7 mouse cellular contexts compared by ENCODE assay signal in the genomic region with DNA sequence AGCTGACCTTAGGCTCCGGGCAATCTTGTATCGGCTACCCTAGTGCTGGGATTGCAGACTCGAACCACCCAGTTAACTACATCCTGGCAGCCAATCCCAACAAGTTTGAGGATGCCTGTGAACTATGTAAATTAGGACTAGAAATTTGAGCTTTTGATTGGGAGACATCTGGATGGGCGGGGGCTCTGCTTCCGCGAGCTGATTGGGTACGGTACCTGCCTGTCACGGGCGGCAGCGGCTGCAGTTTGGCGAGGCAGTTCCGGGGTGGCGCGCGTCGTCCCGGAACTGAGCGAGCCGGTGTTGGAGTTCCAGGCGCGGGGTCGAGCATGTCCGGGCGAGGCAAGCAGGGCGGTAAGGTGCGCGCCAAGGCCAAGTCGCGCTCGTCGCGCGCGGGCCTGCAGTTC. TPM values are rescaled to one million over a fixed set of nuclear protein-coding genes. Genes with fewer than 3 reads are reported as not detected.
DNase-seq lines count a peak whose midpoint lies in the region; ATAC-seq lines count a peak whose summit lies in the region.

TSS of gene H2afj (plus strand) at position 231 of the 404 bp plus-strand sequence.

- H3K4me1 ChIP-seq in embryonic facial prominence, embryonic 11.5 days (ENCODE audit: control insufficient read depth, insufficient read depth, low read length) = no peaks in the 10 kb centered on the region
- peaks cover 41% of the 10 kb centered on the region for H3K4me1 ChIP-seq in limb, embryonic 10.5 days
- peaks cover 34% of the 10 kb centered on the region for H3K4me1 ChIP-seq in midbrain, embryonic 13.5 days (replicated peaks)

- 0% methylated on average over 27 of the region's 34 CpGs for WGBS in embryonic facial prominence, embryonic 11.5 days
- WGBS in limb, embryonic 10.5 days = under 1% methylated on average over 34 of the region's 34 CpGs
- WGBS in midbrain, embryonic 13.5 days = 0% methylated on average over 34 of the region's 34 CpGs

- H3K9ac ChIP-seq in embryonic facial prominence, embryonic 11.5 days (replicated peaks; ENCODE audit: low read length) = peak within 1 kb of the TSS; percentile 58
- H3K9ac ChIP-seq in midbrain, embryonic 13.5 days (replicated peaks) = peak within 1 kb of the TSS; percentile 80

- H3K4me3 ChIP-seq in embryonic facial prominence, embryonic 11.5 days (ENCODE audit: low read depth, low read length) = peak within 1 kb of the TSS; percentile 63
- peak within 1 kb of the TSS; percentile 74 for H3K4me3 ChIP-seq in limb, embryonic 10.5 days
- peak within 1 kb of the TSS; percentile 87 for H3K4me3 ChIP-seq in midbrain, embryonic 13.5 days (replicated peaks)

- peak; percentile 99 for DNase-seq in adrenal gland, postnatal 14 days
- peak; percentile 96 for DNase-seq in embryonic facial prominence, embryonic 11.5 days (ENCODE audit: low spot score)
- peak; percentile 98 for DNase-seq in kidney, adult 11 months
- DNase-seq in limb, embryonic 10.5 days (ENCODE audit: low spot score) = peak; percentile 98
- DNase-seq in spleen, adult 12 weeks (ENCODE audit: low spot score) = peak; percentile 97

- no peaks in the 10 kb centered on the region for H3K9me3 ChIP-seq in embryonic facial prominence, embryonic 11.5 days (replicated peaks; ENCODE audit: control insufficient read depth, low read length)
- no peaks in the 10 kb centered on the region for H3K9me3 ChIP-seq in limb, embryonic 10.5 days (replicated peaks)
- no peaks in the 10 kb centered on the region for H3K9me3 ChIP-seq in midbrain, embryonic 13.5 days

- peak within 1 kb of the TSS; percentile 62 for H3K27ac ChIP-seq in embryonic facial prominence, embryonic 11.5 days (replicated peaks; ENCODE audit: low read depth, low read length)
- peak within 1 kb of the TSS; percentile 85 for H3K27ac ChIP-seq in limb, embryonic 10.5 days
- H3K27ac ChIP-seq in midbrain, embryonic 13.5 days = peak within 1 kb of the TSS; percentile 65

- no peaks in the 10 kb centered on the region for H3K27me3 ChIP-seq in embryonic facial prominence, embryonic 11.5 days (ENCODE audit: control insufficient read depth, insufficient read depth, low read length)
- H3K27me3 ChIP-seq in limb, embryonic 10.5 days (ENCODE audit: low read depth, poor library complexity, severe bottlenecking) = no peaks in the 10 kb centered on the region
- H3K27me3 ChIP-seq in midbrain, embryonic 13.5 days = no peaks in the 10 kb centered on the region

- peak within 1 kb of the TSS; percentile 93 for H3K4me2 ChIP-seq in embryonic facial prominence, embryonic 11.5 days (ENCODE audit: low read depth, low read length)
- peak within 1 kb of the TSS; percentile 99 for H3K4me2 ChIP-seq in midbrain, embryonic 13.5 days (replicated peaks)

- ATAC-seq in embryonic facial prominence, embryonic 11.5 days (replicated peaks; ENCODE audit: insufficient number of reproducible peaks, low FRiP score, low TSS enrichment, low read depth) = peak; percentile 77
- ATAC-seq in granulocyte monocyte progenitor cell, adult 5-6 weeks (replicated peaks; ENCODE audit: poor library complexity, severe bottlenecking) = peak; percentile 52
- ATAC-seq in midbrain, embryonic 13.5 days = peak; percentile 89

- H3K36me3 ChIP-seq in embryonic facial prominence, embryonic 11.5 days (replicated peaks; ENCODE audit: control insufficient read depth, insufficient read depth, low read depth, low read length) = peaks cover 4% of the 10 kb centered on the region; the same call in 1 of the 2 replicates
- H3K36me3 ChIP-seq in limb, embryonic 10.5 days = peaks cover 25% of the 10 kb centered on the region
- peaks cover 12% of the 10 kb centered on the region for H3K36me3 ChIP-seq in midbrain, embryonic 13.5 days

RNA-seq across cellular contexts. Expression of gene H2afj, which starts in this region (rescaled TPM):
- 124 TPM in 2 replicates for total RNA-seq in adrenal gland, postnatal 14 days (2021)
- 87.8 and 89.1 TPM in 2 replicates for polyA plus RNA-seq in embryonic facial prominence, embryonic 11.5 days (2014; fragmentation: Nextera tagmentation; extraction: Ambion mirVana)
- total RNA-seq in granulocyte monocyte progenitor cell, adult 5-6 weeks (2014; fragmentation: Nextera tagmentation) = 30.2 and 52.4 TPM in 2 replicates
- 69.6 and 88.9 TPM in 2 replicates for total RNA-seq in granulocyte monocyte progenitor cell, adult 5-6 weeks (2017)
- polyA plus RNA-seq in limb, embryonic 10.5 days (2016; fragmentation: Nextera tagmentation; extraction: Ambion mirVana) = 74.8 and 75.6 TPM in 2 replicates
- 113 and 121 TPM in 2 replicates for polyA plus RNA-seq in midbrain, embryonic 13.5 days (2015; fragmentation: Nextera tagmentation; extraction: Ambion mirVana)

Comparison
In these comparisons a context has a peak if more than half of its experiments do, and no peak if none do; other contexts are left out.
1. Peak in every context shown above with its lines: DNase-seq, ATAC-seq, H3K4me3 ChIP-seq and H3K27ac ChIP-seq.